Mouse (Mus musculus): ENCODE results near the gene Kcnq4. TPM values are rescaled to one million over a fixed set of nuclear protein-coding genes. Genes with fewer than 3 reads are reported as not detected.

Kcnq4 gene
- polyA plus RNA-seq, 1 experiment from 2014 or later, result 2.0 TPM

DNA sequence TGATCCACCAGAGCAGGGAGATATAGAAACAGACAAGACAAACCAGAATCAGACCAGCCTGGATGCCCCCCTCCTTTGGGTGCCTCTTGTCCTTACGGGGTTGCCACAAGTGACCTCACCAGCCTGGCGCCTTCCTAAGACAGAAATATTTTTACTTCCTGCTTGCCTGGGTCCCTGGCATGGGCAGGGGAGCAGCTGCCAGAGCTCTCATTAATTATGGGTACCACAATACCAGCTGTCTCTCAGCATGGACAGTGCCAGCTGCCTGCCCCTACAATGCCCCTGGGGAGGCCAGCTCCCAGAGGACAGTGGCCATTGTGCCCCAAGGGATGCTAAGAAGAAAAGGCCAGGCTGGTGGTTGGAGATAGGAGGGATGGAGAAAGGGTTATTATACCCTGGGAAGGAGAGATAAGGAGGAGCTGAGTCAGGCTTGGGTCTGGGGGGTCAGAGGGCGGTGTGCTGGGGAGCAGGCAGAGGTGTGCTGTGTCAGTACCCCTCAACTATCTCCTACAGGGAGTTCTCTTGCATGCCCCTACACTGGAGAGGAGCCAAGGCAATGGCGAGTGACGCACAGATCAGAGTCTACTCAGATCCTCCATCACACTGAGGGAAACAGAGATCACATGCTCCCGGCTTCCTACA is 34.4 kb downstream of the Kcnq4 start:
- no peak overlapping the region for H3K27ac ChIP-seq (ENCODE audit: low read length)
- no peak overlapping the region for H3K4me3 ChIP-seq (ENCODE audit: low read length)
- no peaks in the 10 kb centered on the region for H3K36me3 ChIP-seq (ENCODE audit: control insufficient read depth, insufficient read depth, low read length)
- no peak overlapping the region for H3K9ac ChIP-seq (ENCODE audit: low read depth, low read length)
- 69% methylated on average over 6 of the region's 6 CpGs for WGBS
- no peaks in the 10 kb centered on the region for H3K9me3 ChIP-seq (ENCODE audit: control insufficient read depth, low read length)
- no peak overlapping the region for H3K4me2 ChIP-seq (ENCODE audit: low read depth, low read length)
- peaks cover 3% of the 10 kb centered on the region for H3K27me3 ChIP-seq (replicated peaks; ENCODE audit: control insufficient read depth, insufficient read depth, low read length)
- no peak for ATAC-seq
- peaks cover 11% of the 10 kb centered on the region for H3K4me1 ChIP-seq (ENCODE audit: control insufficient read depth, insufficient read depth, low read length)

- H3K4me2 ChIP-seq (ENCODE audit: low read depth, low read length), result no peak overlapping the region
- no peaks in the 10 kb centered on the region for H3K9me3 ChIP-seq (ENCODE audit: control insufficient read depth, low read length)
- no peaks in the 10 kb centered on the region for H3K36me3 ChIP-seq (ENCODE audit: control insufficient read depth, insufficient read depth, low read length)
- peaks cover 10% of the 10 kb centered on the region for H3K4me1 ChIP-seq (ENCODE audit: control insufficient read depth, insufficient read depth, low read length)
- H3K27me3 ChIP-seq (replicated peaks; ENCODE audit: control insufficient read depth, insufficient read depth, low read length), result no peaks in the 10 kb centered on the region; the same call in 1 of the 2 replicates
- no peak overlapping the region for H3K27ac ChIP-seq (ENCODE audit: low read length)
- ATAC-seq, result no peak
- H3K9ac ChIP-seq (ENCODE audit: low read depth, low read length), result no peak overlapping the region
- WGBS, result 91% methylated on average over 6 of the region's 6 CpGs
- no peak overlapping the region for H3K4me3 ChIP-seq (ENCODE audit: low read length)
Observed at GRCm38 (mm10) chr4:120713021-120713420, 35.4 kb downstream of the Kcnq4 start.

- Histone ChIP-seq H3K4me2 (ENCODE audit: low read depth, low read length) (no peak overlapping the region), H3K9ac (ENCODE audit: low read depth, low read length) (no peak overlapping the region), H3K4me1 (ENCODE audit: control insufficient read depth, insufficient read depth, low read length) (peaks cover 10% of the 10 kb centered on the region), H3K9me3 (ENCODE audit: control insufficient read depth, low read length) (no peaks in the 10 kb centered on the region), H3K36me3 (ENCODE audit: control insufficient read depth, insufficient read depth, low read length) (no peaks in the 10 kb centered on the region), H3K27ac (ENCODE audit: low read length) (no peak overlapping the region), H3K27me3 (replicated peaks; ENCODE audit: control insufficient read depth, insufficient read depth, low read length) (no peaks in the 10 kb centered on the region; the same call in 1 of the 2 replicates), H3K4me3 (ENCODE audit: low read length) (no peak overlapping the region)
- 79% methylated on average over 12 of the region's 12 CpGs for WGBS
- no peak for ATAC-seq
Observed at GRCm38 (mm10) chr4:120712236-120712635, 36.2 kb downstream of the Kcnq4 start.

DNA sequence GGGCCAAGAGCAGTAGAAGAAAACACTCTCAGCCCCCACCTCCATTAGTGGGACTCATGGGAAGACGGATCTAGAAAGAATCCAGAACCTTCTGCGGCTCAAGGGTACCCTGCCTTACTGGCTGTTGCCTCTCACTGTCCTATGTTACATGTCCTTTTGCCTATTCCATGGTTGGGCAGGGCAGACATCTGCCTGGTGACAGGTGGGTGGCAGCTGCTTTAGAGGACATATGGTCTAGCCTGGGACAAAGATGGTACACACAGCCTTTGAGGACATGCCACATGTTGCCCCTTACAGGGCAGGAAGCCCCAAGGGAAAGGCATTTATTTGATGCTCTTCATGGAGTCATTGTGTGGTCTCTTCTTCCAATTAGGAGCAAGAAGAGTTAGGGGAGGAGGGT is 45.9 kb downstream of the Kcnq4 start:
- Histone ChIP-seq H3K36me3 (ENCODE audit: control insufficient read depth, insufficient read depth, low read length) (no peaks in the 10 kb centered on the region), H3K27ac (ENCODE audit: low read length) (no peak overlapping the region), H3K9me3 (ENCODE audit: control insufficient read depth, low read length) (no peaks in the 10 kb centered on the region), H3K9ac (ENCODE audit: low read depth, low read length) (no peak overlapping the region), H3K4me1 (ENCODE audit: control insufficient read depth, insufficient read depth, low read length) (peaks cover 4% of the 10 kb centered on the region; the same call in 1 of the 2 replicates), H3K4me2 (ENCODE audit: low read depth, low read length) (no peak overlapping the region), H3K4me3 (ENCODE audit: low read length) (no peak overlapping the region), H3K27me3 (replicated peaks; ENCODE audit: control insufficient read depth, insufficient read depth, low read length) (peaks cover 9% of the 10 kb centered on the region; the same call in 1 of the 2 replicates)
- WGBS, result 84% methylated on average over 2 of the region's 2 CpGs
- ATAC-seq, result no peak

DNA sequence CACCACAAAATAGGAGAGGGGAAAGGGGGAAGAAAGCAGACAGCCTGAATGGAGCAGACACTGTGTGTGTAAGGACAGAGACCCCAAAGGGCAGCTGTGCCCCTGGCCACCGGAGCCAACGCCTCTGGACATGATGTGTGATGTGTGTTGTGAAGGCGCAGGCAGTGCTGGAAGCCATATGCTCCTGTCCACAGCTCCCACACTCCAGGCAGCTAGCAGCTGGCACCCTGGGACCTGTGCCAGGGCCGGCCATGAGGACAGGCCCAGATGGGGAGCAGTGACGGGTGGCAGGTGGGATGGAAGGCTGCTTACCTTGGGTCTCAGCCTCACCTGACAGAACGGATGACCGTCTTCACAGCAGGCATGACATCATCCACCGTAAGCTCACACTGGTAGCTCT is 46.4 kb downstream of the Kcnq4 start:
- Histone ChIP-seq H3K9me3 (ENCODE audit: control insufficient read depth, low read length) (no peaks in the 10 kb centered on the region), H3K4me1 (ENCODE audit: control insufficient read depth, insufficient read depth, low read length) (peaks cover 4% of the 10 kb centered on the region; the same call in 1 of the 2 replicates), H3K27ac (ENCODE audit: low read length) (no peak overlapping the region), H3K9ac (ENCODE audit: low read depth, low read length) (no peak overlapping the region), H3K27me3 (replicated peaks; ENCODE audit: control insufficient read depth, insufficient read depth, low read length) (peaks cover 9% of the 10 kb centered on the region; the same call in 1 of the 2 replicates), H3K4me2 (ENCODE audit: low read depth, low read length) (no peak overlapping the region), H3K4me3 (ENCODE audit: low read length) (no peak overlapping the region), H3K36me3 (ENCODE audit: control insufficient read depth, insufficient read depth, low read length) (no peaks in the 10 kb centered on the region)
- no peak for ATAC-seq
- 86% methylated on average over 8 of the region's 8 CpGs for WGBS

DNA sequence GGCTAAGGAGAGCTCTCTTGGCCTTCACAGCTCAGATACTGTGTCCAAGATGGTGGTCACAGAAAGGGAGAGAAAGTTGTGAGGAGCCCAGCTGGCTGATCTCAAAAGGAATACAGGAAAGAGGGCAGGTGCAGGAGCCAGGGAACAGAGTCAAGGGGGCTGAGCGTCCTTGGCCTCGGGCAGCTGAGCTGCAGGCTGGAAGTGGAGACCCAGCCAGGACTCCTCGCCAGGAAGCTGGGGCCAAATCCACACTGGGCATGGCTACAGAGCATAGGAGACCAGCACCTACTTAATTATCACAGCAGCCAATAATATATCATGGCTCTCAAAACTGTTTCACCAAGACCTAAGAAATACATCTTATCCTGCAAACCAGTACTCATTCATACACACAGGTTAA is 47.2 kb downstream of the Kcnq4 start:
- peaks cover 4% of the 10 kb centered on the region; the same call in 1 of the 2 replicates for H3K4me1 ChIP-seq (ENCODE audit: control insufficient read depth, insufficient read depth, low read length)
- no peak overlapping the region for H3K4me2 ChIP-seq (ENCODE audit: low read depth, low read length)
- H3K4me3 ChIP-seq (ENCODE audit: low read length), result no peak overlapping the region
- 86% methylated on average over 3 of the region's 3 CpGs for WGBS
- H3K9ac ChIP-seq (ENCODE audit: low read depth, low read length), result no peak overlapping the region
- no peaks in the 10 kb centered on the region for H3K9me3 ChIP-seq (ENCODE audit: control insufficient read depth, low read length)
- ATAC-seq, result no peak
- H3K36me3 ChIP-seq (ENCODE audit: control insufficient read depth, insufficient read depth, low read length), result no peaks in the 10 kb centered on the region
- H3K27me3 ChIP-seq (replicated peaks; ENCODE audit: control insufficient read depth, insufficient read depth, low read length), result peaks cover 9% of the 10 kb centered on the region; the same call in 1 of the 2 replicates
- no peak overlapping the region for H3K27ac ChIP-seq (ENCODE audit: low read length)

- H3K4me3 ChIP-seq (ENCODE audit: low read length), result peak overlapping the region; percentile 9; the same call in 1 of the 2 replicates
- no peaks in the 10 kb centered on the region for H3K9me3 ChIP-seq (ENCODE audit: control insufficient read depth, low read length)
- H3K4me2 ChIP-seq (ENCODE audit: low read depth, low read length), result peak overlapping the region; percentile 45
Observed at GRCm38 (mm10) chr4:120697799-120698484, 50.5 kb downstream of the Kcnq4 start.

DNA sequence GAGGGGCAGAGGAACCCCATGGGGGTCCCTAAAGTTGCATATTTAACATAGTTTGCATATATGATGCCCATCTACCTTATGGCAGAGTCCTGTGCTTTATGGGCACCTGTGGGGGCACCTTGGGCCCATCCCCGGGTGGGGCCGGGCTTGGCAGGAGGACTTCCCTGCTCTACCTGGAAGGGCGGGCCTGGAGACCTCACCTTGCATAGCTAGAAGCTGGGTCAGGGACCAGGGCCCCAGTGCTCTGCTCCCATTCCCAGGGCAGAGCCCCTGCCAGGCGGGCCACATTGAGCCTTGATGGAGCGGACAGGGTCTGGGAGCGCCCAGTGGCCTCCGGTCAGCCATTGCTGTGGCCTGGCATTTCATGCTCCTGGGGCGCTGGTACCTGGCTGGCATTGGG is 51.1 kb downstream of the Kcnq4 start:
- Histone ChIP-seq H3K27me3 (replicated peaks; ENCODE audit: control insufficient read depth, insufficient read depth, low read length) (peaks cover 9% of the 10 kb centered on the region; the same call in 1 of the 2 replicates), H3K4me2 (ENCODE audit: low read depth, low read length) (no peak overlapping the region), H3K9ac (ENCODE audit: low read depth, low read length) (no peak overlapping the region), H3K4me1 (ENCODE audit: control insufficient read depth, insufficient read depth, low read length) (peaks cover 4% of the 10 kb centered on the region; the same call in 1 of the 2 replicates), H3K9me3 (ENCODE audit: control insufficient read depth, low read length) (no peaks in the 10 kb centered on the region), H3K36me3 (ENCODE audit: control insufficient read depth, insufficient read depth, low read length) (no peaks in the 10 kb centered on the region), H3K4me3 (ENCODE audit: low read length) (no peak overlapping the region), H3K27ac (ENCODE audit: low read length) (no peak overlapping the region)
- WGBS, result 83% methylated on average over 8 of the region's 8 CpGs
- ATAC-seq, result 0 out of 2 replicates have a peak, but pooled peaks have one; percentile 14

More at GRCm38 (mm10) chr4:120697799-120698484, 50.5 kb downstream of the Kcnq4 start:
- no peak overlapping the region for H3K27ac ChIP-seq (ENCODE audit: low read length)
- H3K9ac ChIP-seq (ENCODE audit: low read depth, low read length), result no peak overlapping the region
- peaks cover 4% of the 10 kb centered on the region; the same call in 1 of the 2 replicates for H3K4me1 ChIP-seq (ENCODE audit: control insufficient read depth, insufficient read depth, low read length)
- peaks cover 9% of the 10 kb centered on the region; the same call in 1 of the 2 replicates for H3K27me3 ChIP-seq (replicated peaks; ENCODE audit: control insufficient read depth, insufficient read depth, low read length)
- H3K36me3 ChIP-seq (ENCODE audit: control insufficient read depth, insufficient read depth, low read length), result no peaks in the 10 kb centered on the region
- 16% methylated on average over 35 of the region's 35 CpGs for WGBS
- ATAC-seq, result peak; percentile 85

- no peak overlapping the region for H3K27ac ChIP-seq (ENCODE audit: low read length)
- no peaks in the 10 kb centered on the region for H3K9me3 ChIP-seq (ENCODE audit: control insufficient read depth, low read length)
- no peaks in the 10 kb centered on the region for H3K36me3 ChIP-seq (ENCODE audit: control insufficient read depth, insufficient read depth, low read length)
- H3K4me1 ChIP-seq (ENCODE audit: control insufficient read depth, insufficient read depth, low read length), result peaks cover 5% of the 10 kb centered on the region; the same call in 1 of the 2 replicates
- H3K27me3 ChIP-seq (replicated peaks; ENCODE audit: control insufficient read depth, insufficient read depth, low read length), result no peaks in the 10 kb centered on the region
- H3K4me2 ChIP-seq (ENCODE audit: low read depth, low read length), result no peak overlapping the region
- WGBS, result 44% methylated on average over 10 of the region's 10 CpGs
- H3K9ac ChIP-seq (ENCODE audit: low read depth, low read length), result no peak overlapping the region
- ATAC-seq, result no peak
- H3K4me3 ChIP-seq (ENCODE audit: low read length), result no peak overlapping the region
Observed at GRCm38 (mm10) chr4:120692717-120693116, 55.7 kb downstream of the Kcnq4 start.

All from intestine, embryonic 16.5 days (tissue).